Mouse (Mus musculus) testis, adult 2 months (tissue): ENCODE results near the gene Casp9. TPM values are rescaled to one million over a fixed set of nuclear protein-coding genes. Genes with fewer than 3 reads are reported as not detected.

Source experiments
- H3K27ac ChIP-seq: fragments of 200-500 bp; 2 replicates; pipeline ENCODE4 v1.5.1; 2012; ENCODE audit warnings: low read depth, low read length; ENCODE audit not compliant: control insufficient read depth, insufficient read depth
- H3K27me3 ChIP-seq: fragments of 200-500 bp; 2 replicates; pipeline ENCODE4 v1.6.1; 2012; ENCODE audit warnings: mild to moderate bottlenecking, low read length, moderate library complexity; ENCODE audit not compliant: control insufficient read depth, insufficient read depth
- H3K36me3 ChIP-seq: fragments of 200-500 bp; 2 replicates; pipeline ENCODE4 v1.6.1; 2012; ENCODE audit warnings: mild to moderate bottlenecking, low read length; ENCODE audit not compliant: control insufficient read depth, insufficient read depth
- H3K4me1 ChIP-seq: fragments of 200-500 bp; 2 replicates; pipeline ENCODE4 v1.6.1; 2012; ENCODE audit warnings: low read length; ENCODE audit not compliant: control insufficient read depth, insufficient read depth
- H3K4me3 ChIP-seq: fragments of 200-500 bp; 2 replicates; pipeline ENCODE4 v1.5.1; 2012; ENCODE audit warnings: low read depth, mild to moderate bottlenecking, low read length, moderate library complexity, mixed read lengths; ENCODE audit not compliant: control insufficient read depth
- CTCF ChIP-seq: fragments of 200-500 bp; IDR thresholded peaks from 2 replicates; pipeline ENCODE4 v1.5.1; 2012; ENCODE audit warnings: low read depth, mild to moderate bottlenecking, inconsistent platforms, low read length, moderate library complexity; ENCODE audit not compliant: control insufficient read depth, insufficient read depth, insufficient replicate concordance
- POLR2A ChIP-seq: fragments of 200-500 bp; IDR thresholded peaks from 2 replicates; pipeline ENCODE4 v1.6.1; 2012; ENCODE audit warnings: low read depth, mild to moderate bottlenecking, inconsistent platforms, low read length, moderate library complexity; ENCODE audit not compliant: control insufficient read depth
- polyA plus RNA-seq: library from polyadenylated mRNA; depleted of rRNA; stranded (reverse); fragments of >200 nt; gene quantifications from 2 replicates; pipeline ENCODE4 v1.2.3, GENCODE M21; 2012

Casp9 gene
- polyA plus RNA-seq, 1 experiment = 7.8 TPM

DNA sequence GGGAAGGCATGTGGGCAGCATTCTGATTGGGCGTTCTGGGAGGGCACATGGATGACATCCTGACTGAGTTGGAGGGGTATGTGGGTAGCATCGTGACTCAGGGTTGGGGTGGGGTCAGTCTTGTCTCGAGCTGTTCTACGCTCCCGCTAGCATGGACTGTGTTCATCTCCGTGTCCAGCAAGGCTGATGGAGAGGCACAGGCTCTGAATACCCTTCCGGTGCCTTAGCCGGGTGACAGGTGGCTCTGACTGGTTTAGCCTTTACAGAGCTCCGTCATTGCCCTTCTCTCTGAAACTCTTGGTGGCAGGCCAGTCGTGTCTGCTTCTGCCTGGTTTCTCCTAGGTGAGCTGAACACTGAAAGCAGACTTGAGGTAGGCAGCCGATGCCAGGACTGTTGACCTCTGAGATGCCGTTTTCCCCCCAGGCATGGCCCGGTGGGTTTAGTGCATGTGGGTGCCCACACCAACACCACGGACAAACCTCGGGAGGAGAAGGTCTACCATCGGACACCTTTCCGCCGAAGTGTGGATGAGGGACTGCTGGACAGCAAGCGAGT is 38.0 kb upstream of the Casp9 start:
- H3K36me3 ChIP-seq = no peaks in the 10 kb centered on the region
- TF ChIP-seq CTCF (no peak), POLR2A (no peak)
- H3K4me1 ChIP-seq = no peaks in the 10 kb centered on the region; the same call in 1 of the 2 replicates
- no peak overlapping the region for H3K4me3 ChIP-seq
- H3K27me3 ChIP-seq = no peaks in the 10 kb centered on the region
- H3K27ac ChIP-seq = no peak overlapping the region

DNA sequence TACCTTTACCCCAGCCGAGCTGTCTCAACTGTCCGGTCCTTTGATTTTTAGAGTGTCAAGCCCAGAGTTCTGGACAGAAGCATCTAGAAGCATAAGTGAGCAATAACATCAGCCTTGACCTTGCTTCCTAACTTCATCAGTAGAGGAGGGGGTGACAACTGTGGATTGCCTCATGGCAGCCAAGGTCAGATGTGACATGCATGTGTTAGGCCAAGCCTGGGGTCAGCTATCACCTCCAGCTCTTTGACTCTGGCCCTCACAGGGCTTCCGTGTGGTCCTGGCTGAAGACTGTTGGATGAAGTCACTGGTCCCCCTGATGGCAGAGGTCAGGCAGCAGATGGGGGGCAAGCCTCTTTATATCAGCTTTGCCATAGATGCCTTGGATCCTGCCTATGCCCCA is 36.3 kb upstream of the Casp9 start:
- H3K4me1 ChIP-seq = no peaks in the 10 kb centered on the region; the same call in 1 of the 2 replicates
- H3K27ac ChIP-seq = no peak overlapping the region
- TF ChIP-seq CTCF = no peak
- no peak for TF ChIP-seq POLR2A
- H3K4me3 ChIP-seq = no peak overlapping the region
- no peaks in the 10 kb centered on the region for H3K27me3 ChIP-seq
- peaks cover 3% of the 10 kb centered on the region for H3K36me3 ChIP-seq

DNA sequence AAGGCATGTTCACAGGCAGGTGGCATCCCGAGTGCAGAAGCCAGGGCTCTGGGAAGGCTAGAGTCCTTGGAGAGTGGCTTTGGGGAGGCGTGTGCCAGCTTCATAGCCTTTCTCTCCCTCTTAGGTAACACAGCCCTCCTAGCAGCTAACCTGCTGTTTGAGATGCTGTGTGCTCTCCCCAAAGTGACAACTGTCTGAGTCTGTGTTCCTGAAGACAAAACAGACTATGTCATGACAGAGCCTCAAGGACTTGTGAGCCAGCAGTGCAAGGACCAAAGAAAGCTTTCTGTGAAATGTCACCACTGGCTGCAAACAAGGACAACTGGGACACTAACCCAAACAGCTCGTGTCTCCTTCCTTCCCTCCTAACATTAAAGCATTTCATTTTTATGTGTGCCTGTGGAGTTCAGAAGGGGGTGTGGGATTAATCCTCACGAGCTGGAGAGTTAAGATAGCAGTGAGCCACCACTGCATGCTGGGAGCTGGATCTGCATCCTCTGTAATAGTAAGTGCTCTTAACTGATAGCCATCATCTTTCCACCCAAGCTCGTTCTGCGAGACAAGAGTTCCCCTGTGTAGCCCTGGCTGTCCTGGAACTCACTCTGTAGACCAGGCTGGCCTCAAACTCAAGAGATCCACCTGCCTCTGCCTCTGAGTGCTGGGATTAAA is 34.4 kb upstream of the Casp9 start:
- H3K27ac ChIP-seq = no peak overlapping the region
- no peaks in the 10 kb centered on the region for H3K27me3 ChIP-seq
- H3K4me3 ChIP-seq = no peak overlapping the region
- H3K36me3 ChIP-seq = peaks cover 4% of the 10 kb centered on the region
- TF ChIP-seq CTCF (no peak), POLR2A (no peak)
- no peaks in the 10 kb centered on the region for H3K4me1 ChIP-seq

DNA sequence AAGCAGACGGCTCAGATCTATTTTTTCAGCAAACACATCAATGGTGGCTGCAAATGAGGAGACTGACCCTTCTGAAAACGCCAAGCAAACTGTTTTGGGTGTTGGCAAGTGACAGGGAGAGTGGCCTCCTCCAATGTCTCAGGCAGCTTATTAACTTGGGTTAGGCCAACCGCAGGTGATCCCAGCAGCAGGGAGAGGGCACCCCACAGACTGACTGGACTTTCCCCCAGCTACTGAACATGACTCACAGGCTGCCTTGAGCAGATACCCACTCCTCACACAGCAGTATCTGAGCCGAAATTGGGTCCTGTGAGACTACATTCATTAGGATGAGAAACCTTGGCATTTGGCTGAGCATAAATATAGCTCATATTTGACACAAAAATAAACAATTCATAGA is 32.5 kb upstream of the Casp9 start:
- TF ChIP-seq POLR2A (no peak), CTCF (no peak)
- Histone ChIP-seq H3K4me3 (no peak overlapping the region), H3K4me1 (no peaks in the 10 kb centered on the region), H3K27ac (no peak overlapping the region), H3K27me3 (no peaks in the 10 kb centered on the region), H3K36me3 (peaks cover 4% of the 10 kb centered on the region)

DNA sequence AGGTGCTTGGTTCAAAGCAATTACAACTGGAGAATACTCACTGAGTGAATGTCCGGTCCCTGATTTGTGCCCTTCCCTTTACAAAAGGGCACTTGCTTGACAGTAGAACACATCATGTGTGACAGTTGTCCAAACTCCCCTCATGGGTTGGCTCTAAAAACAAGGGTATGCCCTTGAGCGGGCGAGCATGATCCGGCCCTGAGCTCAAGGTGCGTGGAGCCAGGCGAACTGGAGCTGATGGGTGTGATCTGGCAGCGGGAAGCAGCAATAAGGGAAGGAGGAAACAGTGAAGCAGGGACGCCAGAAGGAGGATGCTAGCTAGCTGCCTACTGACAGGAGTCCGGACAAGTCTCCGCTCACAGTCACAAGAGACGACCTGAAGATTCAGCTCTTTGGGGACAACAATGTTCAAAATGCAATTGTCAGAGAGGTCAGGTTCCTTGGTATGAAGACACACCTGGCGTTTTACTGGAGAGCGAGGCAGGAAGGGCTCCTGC is 31.3 kb upstream of the Casp9 start:
- Histone ChIP-seq H3K4me1 (no peaks in the 10 kb centered on the region; the same call in 1 of the 2 replicates), H3K4me3 (no peak overlapping the region), H3K36me3 (peaks cover 8% of the 10 kb centered on the region), H3K27me3 (no peaks in the 10 kb centered on the region), H3K27ac (no peak overlapping the region)
- TF ChIP-seq POLR2A (no peak), CTCF (no peak)

DNA sequence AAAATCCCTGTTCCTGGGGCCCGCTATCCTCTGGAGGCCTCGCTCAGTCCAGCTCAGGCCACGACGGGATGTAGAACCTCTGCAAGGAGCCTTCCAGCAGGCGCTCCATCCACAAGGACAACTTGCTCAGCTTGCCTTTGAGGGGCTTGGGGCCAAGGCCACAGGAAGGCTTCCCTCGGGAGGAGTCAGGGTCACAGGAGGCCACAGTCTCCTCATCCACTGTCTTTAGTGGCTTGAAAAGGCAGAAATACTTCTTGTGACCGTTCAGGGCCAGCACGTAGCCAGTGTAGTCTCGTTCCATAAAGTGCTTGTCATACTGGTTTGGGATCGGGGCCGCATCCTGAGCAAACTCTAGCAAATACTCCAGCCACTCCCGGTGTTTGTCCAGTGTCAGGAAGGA is 29.9 kb upstream of the Casp9 start:
- H3K4me3 ChIP-seq = no peak overlapping the region
- no peaks in the 10 kb centered on the region for H3K27me3 ChIP-seq
- no peak overlapping the region for H3K27ac ChIP-seq
- peaks cover 8% of the 10 kb centered on the region for H3K36me3 ChIP-seq
- TF ChIP-seq CTCF (no peak), POLR2A (no peak)
- no peaks in the 10 kb centered on the region; the same call in 1 of the 2 replicates for H3K4me1 ChIP-seq

DNA sequence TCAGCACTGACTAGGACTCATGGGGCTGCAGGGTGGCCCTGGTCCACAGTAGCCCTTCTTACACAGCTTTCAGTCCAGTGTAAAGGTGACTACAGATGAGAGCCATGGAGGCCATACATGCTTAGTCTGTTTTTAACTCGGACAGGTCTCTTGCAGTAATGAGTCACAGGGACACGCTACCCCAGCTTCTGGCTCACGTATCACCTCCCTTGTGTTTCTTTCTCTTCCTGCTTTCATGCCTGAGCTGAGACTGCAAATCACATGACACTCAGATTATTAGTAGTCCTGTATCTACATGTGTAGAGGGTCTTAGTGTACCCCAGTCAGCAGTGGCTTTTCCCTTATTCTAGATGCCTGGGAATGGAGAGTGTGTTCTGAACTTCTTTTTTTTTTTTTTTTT is 28.4 kb upstream of the Casp9 start:
- H3K36me3 ChIP-seq = peaks cover 8% of the 10 kb centered on the region
- no peaks in the 10 kb centered on the region for H3K27me3 ChIP-seq
- H3K27ac ChIP-seq = no peak overlapping the region
- H3K4me1 ChIP-seq = no peaks in the 10 kb centered on the region; the same call in 1 of the 2 replicates
- TF ChIP-seq POLR2A (no peak), CTCF (no peak)
- no peak overlapping the region for H3K4me3 ChIP-seq

DNA sequence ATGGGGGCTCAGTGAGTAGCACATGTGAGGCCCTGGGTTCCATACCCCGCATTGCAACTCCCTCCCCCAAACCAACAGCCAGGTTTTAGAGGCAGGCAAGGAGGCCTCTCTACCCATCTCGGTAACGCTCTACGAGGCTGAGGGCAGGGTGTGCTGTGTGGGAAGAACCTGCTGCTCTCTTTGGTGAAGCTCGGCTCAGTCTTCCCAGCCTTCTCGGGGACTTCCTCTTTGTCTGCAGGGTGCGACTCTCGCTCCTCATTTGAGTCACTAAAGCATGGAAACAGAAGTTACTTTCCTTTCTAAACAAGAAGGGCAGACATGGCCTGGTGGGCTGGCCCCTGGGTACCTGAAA is 27.1 kb upstream of the Casp9 start:
- no peaks in the 10 kb centered on the region for H3K27me3 ChIP-seq
- TF ChIP-seq CTCF (no peak), POLR2A (no peak)
- no peak overlapping the region for H3K4me3 ChIP-seq
- no peaks in the 10 kb centered on the region; the same call in 1 of the 2 replicates for H3K4me1 ChIP-seq
- H3K27ac ChIP-seq = peak overlapping the region; percentile 39
- peaks cover 12% of the 10 kb centered on the region for H3K36me3 ChIP-seq
